Mouse (Mus musculus): Measurements from ENCODE around the gene Agfg1. TPM values are rescaled to one million over a fixed set of nuclear protein-coding genes. Genes with fewer than 3 reads are reported as not detected.
"Not testable (repeated sequence)": the region's sequence is repeated elsewhere in the genome, so short reads cannot be mapped to it uniquely, and the experiment has no call there.

The Agfg1 gene
- polyA plus RNA-seq, 1 experiment = 38.3 TPM

GRCm38 (mm10) chr1:82879172-82879571 lies 39.9 kb downstream of the Agfg1 start:
- no peak overlapping the region for H3K27ac ChIP-seq (ENCODE audit: insufficient read depth, low read depth, low read length)
- H3K4me3 ChIP-seq (ENCODE audit: insufficient read depth, low read length) = no peak overlapping the region
- TF ChIP-seq CTCF (IDR thresholded peaks at IDR 0.05; ENCODE audit: low read depth, low read length) = no peak
- TF ChIP-seq POLR2A (IDR thresholded peaks at IDR 0.05; ENCODE audit: borderline replicate concordance, low read depth, low read length) = no peak
- H3K4me1 ChIP-seq (ENCODE audit: control insufficient read depth, insufficient read depth, low read length) = peaks cover 4% of the 10 kb centered on the region; the same call in 1 of the 2 replicates

GRCm38 (mm10) chr1:82880196-82880595 lies 40.9 kb downstream of the Agfg1 start:
- H3K4me1 ChIP-seq (ENCODE audit: control insufficient read depth, insufficient read depth, low read length) = peaks cover 4% of the 10 kb centered on the region; the same call in 1 of the 2 replicates
- TF ChIP-seq CTCF (IDR thresholded peaks at IDR 0.05; ENCODE audit: low read depth, low read length) (no peak), POLR2A (IDR thresholded peaks at IDR 0.05; ENCODE audit: borderline replicate concordance, low read depth, low read length) (no peak)
- no peak overlapping the region for H3K27ac ChIP-seq (ENCODE audit: insufficient read depth, low read depth, low read length)
- no peak overlapping the region for H3K4me3 ChIP-seq (ENCODE audit: insufficient read depth, low read length)

GRCm38 (mm10) chr1:82893269-82893668 lies 54.0 kb downstream of the Agfg1 start:
- Histone ChIP-seq H3K27ac (ENCODE audit: insufficient read depth, low read depth, low read length) (no peak overlapping the region), H3K4me3 (ENCODE audit: insufficient read depth, low read length) (no peak overlapping the region), H3K4me1 (ENCODE audit: control insufficient read depth, insufficient read depth, low read length) (no peaks in the 10 kb centered on the region)
- TF ChIP-seq CTCF (IDR thresholded peaks at IDR 0.05; ENCODE audit: low read depth, low read length) (no peak), POLR2A (IDR thresholded peaks at IDR 0.05; ENCODE audit: borderline replicate concordance, low read depth, low read length) (no peak)

GRCm38 (mm10) chr1:82900567-82900966 lies 61.3 kb downstream of the Agfg1 start:
- Histone ChIP-seq H3K4me3 (ENCODE audit: insufficient read depth, low read length) (no peak overlapping the region), H3K27ac (ENCODE audit: insufficient read depth, low read depth, low read length) (no peak overlapping the region), H3K4me1 (ENCODE audit: control insufficient read depth, insufficient read depth, low read length) (no peaks in the 10 kb centered on the region)
- TF ChIP-seq POLR2A (IDR thresholded peaks at IDR 0.05; ENCODE audit: borderline replicate concordance, low read depth, low read length) (no peak), CTCF (IDR thresholded peaks at IDR 0.05; ENCODE audit: low read depth, low read length) (no peak)

DNA sequence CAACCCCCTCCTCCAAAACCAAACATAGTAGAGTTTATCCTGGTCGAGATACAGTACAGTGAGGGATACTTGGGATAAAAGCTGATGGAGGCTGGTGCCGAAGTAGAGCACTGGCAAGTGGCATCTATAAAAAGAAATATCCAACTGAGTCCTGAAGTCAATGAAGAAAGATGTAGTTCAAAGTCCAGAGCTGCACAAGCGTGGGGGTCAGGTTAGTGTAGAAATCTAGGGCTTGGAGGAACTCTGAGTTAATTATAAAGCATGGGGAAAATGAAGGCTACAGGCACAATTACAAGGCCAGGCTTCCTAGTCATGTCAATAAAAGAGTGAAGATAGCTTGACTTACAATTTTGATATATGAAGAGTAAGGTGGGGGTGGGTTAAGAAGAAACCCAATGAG lies 61.9 kb downstream of the Agfg1 start:
- Histone ChIP-seq H3K4me3 (ENCODE audit: insufficient read depth, low read length) (no peak overlapping the region), H3K4me1 (ENCODE audit: control insufficient read depth, insufficient read depth, low read length) (no peaks in the 10 kb centered on the region), H3K27ac (ENCODE audit: insufficient read depth, low read depth, low read length) (no peak overlapping the region)
- TF ChIP-seq CTCF (IDR thresholded peaks at IDR 0.05; ENCODE audit: low read depth, low read length) = no peak
- TF ChIP-seq POLR2A (IDR thresholded peaks at IDR 0.05; ENCODE audit: borderline replicate concordance, low read depth, low read length) = no peak

DNA sequence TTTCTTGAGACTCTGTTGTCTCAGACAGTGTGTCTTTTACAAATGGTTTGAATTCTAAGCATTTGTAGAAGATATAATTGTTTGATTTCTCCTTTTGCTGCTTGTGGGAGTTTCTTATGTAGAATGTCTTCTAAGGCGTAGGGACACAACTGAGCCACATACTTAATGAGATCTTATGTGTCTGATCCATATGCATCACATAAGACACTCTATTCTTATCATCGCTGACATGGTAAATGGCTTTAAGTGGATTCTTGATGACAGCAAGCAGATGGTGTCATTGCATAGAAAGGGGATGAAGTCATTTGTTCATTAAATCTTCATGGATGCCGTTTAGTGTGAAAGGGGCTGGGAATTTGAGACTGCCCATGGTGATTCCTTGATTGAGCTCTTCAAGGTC lies 66.6 kb downstream of the Agfg1 start:
- no peak for TF ChIP-seq POLR2A (IDR thresholded peaks at IDR 0.05; ENCODE audit: borderline replicate concordance, low read depth, low read length)
- no peak for TF ChIP-seq CTCF (IDR thresholded peaks at IDR 0.05; ENCODE audit: low read depth, low read length)
- Histone ChIP-seq H3K4me1 (ENCODE audit: control insufficient read depth, insufficient read depth, low read length) (peaks cover 6% of the 10 kb centered on the region), H3K4me3 (ENCODE audit: insufficient read depth, low read length) (no peak overlapping the region), H3K27ac (ENCODE audit: insufficient read depth, low read depth, low read length) (no peak overlapping the region)

DNA sequence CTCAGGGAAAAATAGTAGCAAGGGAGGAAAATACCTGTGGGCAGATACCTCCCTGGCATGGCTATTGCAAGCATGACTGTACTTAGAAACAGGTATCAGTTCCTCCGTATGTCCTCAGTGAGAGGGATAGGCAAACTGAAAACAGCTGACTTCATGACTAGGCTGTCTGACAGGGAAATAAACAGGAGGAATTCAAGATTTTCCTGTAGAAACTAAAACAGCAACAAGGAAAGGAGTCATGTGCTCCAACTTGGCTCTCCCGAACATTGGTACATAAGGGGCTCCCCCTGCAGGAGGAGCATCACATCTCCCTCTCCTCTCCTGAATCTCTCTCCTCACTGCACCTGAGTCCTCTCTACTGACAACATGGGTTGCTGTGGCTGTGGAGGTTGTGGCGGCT lies 73.7 kb downstream of the Agfg1 start, which contains the start of gene A030005L19Rik:
TSS of gene A030005L19Rik (plus strand) at position 301 of the 400 bp plus-strand sequence.
- no peak within 1 kb of the TSS for H3K4me3 ChIP-seq (ENCODE audit: insufficient read depth, low read length)
- TF ChIP-seq CTCF (IDR thresholded peaks at IDR 0.05; ENCODE audit: low read depth, low read length) (no peak), POLR2A (IDR thresholded peaks at IDR 0.05; ENCODE audit: borderline replicate concordance, low read depth, low read length) (no peak)
- no peak within 1 kb of the TSS for H3K27ac ChIP-seq (ENCODE audit: insufficient read depth, low read depth, low read length)

GRCm38 (mm10) chr1:82913434-82913833 lies 74.2 kb downstream of the Agfg1 start:
- peaks cover 10% of the 10 kb centered on the region for H3K4me1 ChIP-seq (ENCODE audit: control insufficient read depth, insufficient read depth, low read length)
- H3K4me3 ChIP-seq (ENCODE audit: insufficient read depth, low read length); H3K27ac ChIP-seq (ENCODE audit: insufficient read depth, low read depth, low read length): not testable (repeated sequence)

More for the DNA sequence above, 73.7 kb downstream of the Agfg1 start, which contains the start of gene A030005L19Rik:
- H3K4me1 ChIP-seq (ENCODE audit: control insufficient read depth, insufficient read depth, low read length) = peaks cover 10% of the 10 kb centered on the region

DNA sequence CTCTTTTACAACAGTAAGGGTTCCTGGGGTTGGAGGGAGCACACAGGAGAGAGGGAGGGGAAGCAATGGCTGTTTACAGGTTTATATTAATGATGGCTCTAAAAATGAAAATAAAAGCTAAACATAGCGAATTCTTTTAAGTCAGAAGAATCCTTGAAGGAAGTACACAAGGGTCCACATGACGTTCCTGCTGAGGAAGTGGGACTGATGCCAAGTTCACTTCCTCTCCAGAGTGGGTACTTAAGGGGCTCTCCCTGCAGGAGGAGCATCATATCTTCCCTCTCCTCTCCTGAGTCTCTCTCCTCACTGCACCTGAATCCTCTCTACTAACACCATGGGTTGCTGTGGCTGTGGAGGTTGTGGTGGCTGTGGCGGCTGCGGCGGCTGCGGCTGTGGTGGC lies 85.4 kb downstream of the Agfg1 start, which contains the start of gene A030014E15Rik:
TSS of gene A030014E15Rik (plus strand) at position 268 of the 400 bp plus-strand sequence.
- H3K4me1 ChIP-seq (ENCODE audit: control insufficient read depth, insufficient read depth, low read length) = peaks cover 11% of the 10 kb centered on the region
- peak within 1 kb of the TSS; percentile 34; the same call in 1 of the 2 replicates for H3K4me3 ChIP-seq (ENCODE audit: insufficient read depth, low read length)
- no peak for TF ChIP-seq CTCF (IDR thresholded peaks at IDR 0.05; ENCODE audit: low read depth, low read length)
- H3K27ac ChIP-seq (ENCODE audit: insufficient read depth, low read depth, low read length) = peak within 1 kb of the TSS; percentile 82

- H3K27ac ChIP-seq (ENCODE audit: insufficient read depth, low read depth, low read length); H3K4me1 ChIP-seq (ENCODE audit: control insufficient read depth, insufficient read depth, low read length); H3K4me3 ChIP-seq (ENCODE audit: insufficient read depth, low read length): not testable (repeated sequence)
Measured at GRCm38 (mm10) chr1:82930558-82930957, 91.3 kb downstream of the Agfg1 start.

- H3K4me3 ChIP-seq (ENCODE audit: insufficient read depth, low read length); H3K27ac ChIP-seq (ENCODE audit: insufficient read depth, low read depth, low read length); H3K4me1 ChIP-seq (ENCODE audit: control insufficient read depth, insufficient read depth, low read length): not testable (repeated sequence)
Measured at GRCm38 (mm10) chr1:82931326-82931725, 92.0 kb downstream of the Agfg1 start, which contains the start of gene Gm6217. Gene Gm6217 (minus strand): TSS chr1:82931399.
